Mouse (Mus musculus): Measurements from ENCODE around the gene P4htm. TPM values are rescaled to one million over a fixed set of nuclear protein-coding genes. Genes with fewer than 3 reads are reported as not detected.

P4htm gene
- polyA plus RNA-seq (2012; rRNA removed) = 14.3 and 17.8 TPM in 2 replicates
- 7.8 and 8.8 TPM in 2 replicates for polyA plus RNA-seq (2014; fragmentation: Nextera tagmentation; extraction: Ambion mirVana)

- DNase-seq (ENCODE audit: low spot score) (peak; percentile 61), ATAC-seq (ENCODE audit: low FRiP score, low read depth) (peak; percentile 78)
- no peak within 1 kb of the TSS for H3K27ac ChIP-seq (replicated peaks; ENCODE audit: low read depth, low read length)
- H3K9me3 ChIP-seq (ENCODE audit: control insufficient read depth, low read length) = no peaks in the 10 kb centered on the region
- peak within 1 kb of the TSS; percentile 93 for H3K4me2 ChIP-seq (replicated peaks; ENCODE audit: low read depth, low read length, severe bottlenecking)
- peak within 1 kb of the TSS; percentile 77 for H3K9ac ChIP-seq (ENCODE audit: low read depth, low read length, severe bottlenecking)
- H3K27me3 ChIP-seq (ENCODE audit: control insufficient read depth, insufficient read depth, low read length) = no peaks in the 10 kb centered on the region
- peak within 1 kb of the TSS; percentile 72 for H3K4me3 ChIP-seq (replicated peaks; ENCODE audit: low read length)
- TF ChIP-seq POLR2A (IDR thresholded peaks at IDR 0.05; ENCODE audit: borderline replicate concordance, extremely low read depth, insufficient read depth, insufficient read length) = no peak
- H3K4me1 ChIP-seq (ENCODE audit: control insufficient read depth, insufficient read depth, low read length) = peaks cover 6% of the 10 kb centered on the region; the same call in 1 of the 2 replicates
- WGBS = under 1% methylated on average over 52 of the region's 69 CpGs
- H3K36me3 ChIP-seq (ENCODE audit: control insufficient read depth, insufficient read depth, low read length) = peaks cover 5% of the 10 kb centered on the region; the same call in 1 of the 2 replicates
These were observed at the start of gene P4htm for GRCm38 (mm10) chr9:108596998-108597764. TSS of gene P4htm (minus strand) at chr9:108597667.

GRCm38 (mm10) chr9:108639825-108640224, 42.4 kb upstream of the P4htm start:
- 98% methylated on average over 2 of the region's 2 CpGs for WGBS
- Histone ChIP-seq H3K9me3 (ENCODE audit: control insufficient read depth, low read length) (no peaks in the 10 kb centered on the region), H3K4me1 (ENCODE audit: control insufficient read depth, insufficient read depth, low read length) (no peaks in the 10 kb centered on the region), H3K4me2 (replicated peaks; ENCODE audit: low read depth, low read length, severe bottlenecking) (no peak overlapping the region), H3K36me3 (ENCODE audit: control insufficient read depth, insufficient read depth, low read length) (peaks cover 47% of the 10 kb centered on the region), H3K27me3 (ENCODE audit: control insufficient read depth, insufficient read depth, low read length) (no peaks in the 10 kb centered on the region), H3K27ac (replicated peaks; ENCODE audit: low read depth, low read length) (no peak overlapping the region), H3K9ac (ENCODE audit: low read depth, low read length, severe bottlenecking) (no peak overlapping the region), H3K4me3 (replicated peaks; ENCODE audit: low read length) (no peak overlapping the region)
- TF ChIP-seq POLR2A (IDR thresholded peaks at IDR 0.05; ENCODE audit: borderline replicate concordance, extremely low read depth, insufficient read depth, insufficient read length) = no peak
- no peak for ATAC-seq (ENCODE audit: low FRiP score, low read depth)
- DNase-seq (ENCODE audit: low spot score) = no peak

GRCm38 (mm10) chr9:108635415-108635814, 37.9 kb upstream of the P4htm start:
- ATAC-seq (ENCODE audit: low FRiP score, low read depth) (no peak), DNase-seq (ENCODE audit: low spot score) (no peak)
- Histone ChIP-seq H3K27ac (replicated peaks; ENCODE audit: low read depth, low read length) (no peak overlapping the region), H3K4me3 (replicated peaks; ENCODE audit: low read length) (no peak overlapping the region), H3K9me3 (ENCODE audit: control insufficient read depth, low read length) (no peaks in the 10 kb centered on the region), H3K9ac (ENCODE audit: low read depth, low read length, severe bottlenecking) (no peak overlapping the region), H3K36me3 (ENCODE audit: control insufficient read depth, insufficient read depth, low read length) (peaks cover 26% of the 10 kb centered on the region), H3K4me1 (ENCODE audit: control insufficient read depth, insufficient read depth, low read length) (no peaks in the 10 kb centered on the region), H3K4me2 (replicated peaks; ENCODE audit: low read depth, low read length, severe bottlenecking) (no peak overlapping the region), H3K27me3 (ENCODE audit: control insufficient read depth, insufficient read depth, low read length) (no peaks in the 10 kb centered on the region)
- TF ChIP-seq POLR2A (IDR thresholded peaks at IDR 0.05; ENCODE audit: borderline replicate concordance, extremely low read depth, insufficient read depth, insufficient read length) = no peak
- WGBS = 85% methylated on average over 2 of the region's 2 CpGs

GRCm38 (mm10) chr9:108633846-108634245, 36.4 kb upstream of the P4htm start:
- ATAC-seq (ENCODE audit: low FRiP score, low read depth) (no peak), DNase-seq (ENCODE audit: low spot score) (no peak)
- no peak overlapping the region for H3K9ac ChIP-seq (ENCODE audit: low read depth, low read length, severe bottlenecking)
- 84% methylated on average over 2 of the region's 2 CpGs for WGBS
- H3K4me3 ChIP-seq (replicated peaks; ENCODE audit: low read length) = no peak overlapping the region
- no peak for TF ChIP-seq POLR2A (IDR thresholded peaks at IDR 0.05; ENCODE audit: borderline replicate concordance, extremely low read depth, insufficient read depth, insufficient read length)
- no peak overlapping the region for H3K27ac ChIP-seq (replicated peaks; ENCODE audit: low read depth, low read length)
- H3K4me2 ChIP-seq (replicated peaks; ENCODE audit: low read depth, low read length, severe bottlenecking) = no peak overlapping the region
- H3K4me1 ChIP-seq (ENCODE audit: control insufficient read depth, insufficient read depth, low read length) = no peaks in the 10 kb centered on the region
- H3K9me3 ChIP-seq (ENCODE audit: control insufficient read depth, low read length) = no peaks in the 10 kb centered on the region
- no peaks in the 10 kb centered on the region for H3K27me3 ChIP-seq (ENCODE audit: control insufficient read depth, insufficient read depth, low read length)
- H3K36me3 ChIP-seq (ENCODE audit: control insufficient read depth, insufficient read depth, low read length) = peaks cover 16% of the 10 kb centered on the region; the same call in 1 of the 2 replicates

GRCm38 (mm10) chr9:108632375-108632774, 34.9 kb upstream of the P4htm start:
- Histone ChIP-seq H3K9ac (ENCODE audit: low read depth, low read length, severe bottlenecking) (no peak overlapping the region), H3K4me1 (ENCODE audit: control insufficient read depth, insufficient read depth, low read length) (no peaks in the 10 kb centered on the region), H3K27me3 (ENCODE audit: control insufficient read depth, insufficient read depth, low read length) (no peaks in the 10 kb centered on the region), H3K9me3 (ENCODE audit: control insufficient read depth, low read length) (no peaks in the 10 kb centered on the region), H3K4me2 (replicated peaks; ENCODE audit: low read depth, low read length, severe bottlenecking) (no peak overlapping the region), H3K4me3 (replicated peaks; ENCODE audit: low read length) (no peak overlapping the region), H3K36me3 (ENCODE audit: control insufficient read depth, insufficient read depth, low read length) (peaks cover 18% of the 10 kb centered on the region), H3K27ac (replicated peaks; ENCODE audit: low read depth, low read length) (no peak overlapping the region)
- whole genome bisulfite sequencing = 91% methylated on average over 5 of the region's 5 CpGs
- no peak for ATAC-seq (ENCODE audit: low FRiP score, low read depth)
- no peak for TF ChIP-seq POLR2A (IDR thresholded peaks at IDR 0.05; ENCODE audit: borderline replicate concordance, extremely low read depth, insufficient read depth, insufficient read length)
- no peak for DNase-seq (ENCODE audit: low spot score)

Measured in limb, embryonic 14.5 days (tissue).